Mouse (Mus musculus) thymus, adult 2 months (tissue): ENCODE measurements at regions not wholly inside any gene's neighbourhood (a gene's known extent, or its start where the extent isn't known, plus 50 kb on each side); places are given as distances from the start of the nearest gene placed in this dataset.

ENCODE experiments used
- DNase-seq: peaks from one replicate; pipeline ENCODE4 v3.0.0; 2021
- H3K27ac ChIP-seq: fragments of 200-500 bp; 2 replicates; pipeline ENCODE4 v1.5.1; 2012; ENCODE audit warnings: low read length, control low read depth; ENCODE audit not compliant: control insufficient read depth, insufficient read depth
- H3K27me3 ChIP-seq: fragments of 200-500 bp; 2 replicates; pipeline ENCODE4 v1.6.1; 2012; ENCODE audit warnings: mild to moderate bottlenecking, low read length, moderate library complexity, mixed read lengths; ENCODE audit not compliant: control insufficient read depth, insufficient read depth
- H3K36me3 ChIP-seq: fragments of 200-500 bp; 2 replicates; pipeline ENCODE4 v1.6.1; 2012; ENCODE audit warnings: mild to moderate bottlenecking, low read length, moderate library complexity; ENCODE audit not compliant: control insufficient read depth, insufficient read depth
- H3K4me1 ChIP-seq: fragments of 200-500 bp; replicated peaks from 2 replicates; pipeline ENCODE4 v1.6.1; 2012; ENCODE audit warnings: low read length; ENCODE audit not compliant: control insufficient read depth, insufficient read depth
- H3K4me3 ChIP-seq: fragments of 200-500 bp; 2 replicates; pipeline ENCODE4 v1.5.1; 2012; ENCODE audit warnings: mild to moderate bottlenecking, low read length, control low read depth, moderate library complexity; ENCODE audit not compliant: control insufficient read depth, insufficient read depth
- CTCF ChIP-seq: fragments of 200-500 bp; IDR thresholded peaks from 2 replicates; pipeline ENCODE4 v1.5.1; 2012; ENCODE audit warnings: mild to moderate bottlenecking, control low read depth, low read length, moderate library complexity, borderline replicate concordance; ENCODE audit not compliant: control insufficient read depth, poor library complexity, insufficient read depth; ENCODE audit errors: extremely low read depth
- POLR2A ChIP-seq: fragments of 200-500 bp; IDR thresholded peaks from 2 replicates; pipeline ENCODE4 v1.6.1; 2012; ENCODE audit warnings: mild to moderate bottlenecking, low read length, control low read depth, moderate library complexity; ENCODE audit not compliant: control insufficient read depth, poor library complexity, insufficient read depth; ENCODE audit errors: extremely low read depth
- WGBS: fragments of 180-500 bp; shearing (Covaris S2); methylation state at CpG from one replicate; pipeline ENCODE4 v1.1.7; 2018; 5-methylcytosine and 5-hydroxymethylcytosine counted together

DNA sequence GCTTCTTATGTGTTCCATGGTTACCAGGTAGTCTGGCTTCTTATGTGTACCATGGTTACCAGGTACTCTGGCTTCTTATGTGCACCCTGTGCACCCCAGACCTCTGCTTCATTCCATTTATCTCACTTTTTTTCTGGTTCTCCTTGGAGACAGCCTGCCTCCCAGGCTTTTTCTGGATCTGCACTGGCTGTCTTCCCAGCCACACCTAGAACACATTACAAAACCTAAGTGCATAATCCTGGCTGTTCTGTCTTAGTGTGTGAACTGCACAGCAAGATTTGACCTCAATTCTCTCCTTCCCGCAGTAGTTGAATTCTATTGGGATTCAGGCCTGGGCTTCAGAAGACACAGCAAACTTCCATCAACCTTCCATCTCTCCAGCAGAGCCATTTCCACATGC is 586.2 kb upstream of the Arpp21 start:
- DNase-seq, result no peak
- no peaks in the 10 kb centered on the region for H3K4me1 ChIP-seq
- TF ChIP-seq POLR2A (no peak), CTCF (no peak)
- H3K4me3 ChIP-seq, result no peak overlapping the region
- WGBS, result 94% methylated on average over 1 of the region's 1 CpGs
- H3K36me3 ChIP-seq, result no peaks in the 10 kb centered on the region
- no peaks in the 10 kb centered on the region for H3K27me3 ChIP-seq
- no peak overlapping the region for H3K27ac ChIP-seq

DNA sequence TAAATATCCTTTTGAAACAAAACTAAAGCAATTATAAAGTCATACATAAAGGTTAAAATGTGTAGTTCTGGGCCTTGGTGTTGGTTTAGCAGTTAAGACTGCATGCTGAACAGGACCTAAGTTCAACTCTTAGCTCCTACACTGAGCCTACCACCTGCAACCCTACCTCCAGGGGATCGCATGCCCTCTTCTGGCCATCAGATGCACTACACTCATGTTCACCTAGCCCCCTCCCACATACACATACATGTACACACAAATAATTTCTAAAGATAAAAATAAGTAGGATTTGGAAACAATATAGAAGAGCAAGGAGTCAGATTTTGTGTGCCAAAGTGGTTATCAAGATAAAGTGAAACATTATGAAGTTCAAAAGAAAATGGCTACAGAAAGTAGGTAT is 576.2 kb upstream of the Arpp21 start:
- TF ChIP-seq POLR2A (no peak), CTCF (no peak)
- Histone ChIP-seq H3K36me3 (no peaks in the 10 kb centered on the region), H3K4me1 (no peaks in the 10 kb centered on the region), H3K27me3 (no peaks in the 10 kb centered on the region), H3K4me3 (no peak overlapping the region), H3K27ac (no peak overlapping the region)
- 38% methylated on average over 1 of the region's 1 CpGs for WGBS
- peak; percentile 22 for DNase-seq

DNA sequence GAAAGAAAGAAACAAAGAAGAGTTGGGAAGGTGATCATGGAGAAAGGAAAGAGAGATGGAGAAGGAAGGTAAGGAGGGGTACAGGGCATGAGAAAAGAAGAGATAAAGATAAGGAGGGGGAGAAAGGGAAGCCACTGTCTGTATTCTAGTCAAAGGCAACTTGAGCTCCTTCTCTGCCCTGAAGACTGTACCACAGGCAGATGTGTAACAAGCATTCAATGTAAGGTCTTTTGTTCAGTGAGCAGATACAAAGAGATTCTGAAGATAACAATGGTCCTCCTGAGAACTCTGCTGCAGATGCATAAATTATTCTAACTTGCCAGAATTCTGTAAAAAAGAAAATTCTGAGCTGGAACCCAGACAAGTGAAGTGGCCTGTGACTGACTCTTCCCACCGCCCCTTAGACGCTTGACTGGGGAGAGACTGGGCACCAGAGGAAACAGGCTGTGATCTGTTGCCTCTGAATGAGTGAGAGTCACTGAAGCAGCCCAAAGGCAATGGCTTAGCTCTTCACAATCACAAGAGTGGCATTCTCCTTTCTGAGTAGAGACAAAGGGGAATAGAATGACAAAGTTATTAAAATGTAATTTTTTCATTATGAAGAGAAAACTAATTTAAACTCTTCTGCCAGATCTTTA is 564.0 kb upstream of the Arpp21 start:
- TF ChIP-seq POLR2A (no peak), CTCF (no peak)
- Histone ChIP-seq H3K36me3 (no peaks in the 10 kb centered on the region), H3K27me3 (no peaks in the 10 kb centered on the region), H3K27ac (no peak overlapping the region), H3K4me3 (no peak overlapping the region), H3K4me1 (no peaks in the 10 kb centered on the region)
- 80% methylated on average over 2 of the region's 2 CpGs for WGBS
- no peak for DNase-seq

DNA sequence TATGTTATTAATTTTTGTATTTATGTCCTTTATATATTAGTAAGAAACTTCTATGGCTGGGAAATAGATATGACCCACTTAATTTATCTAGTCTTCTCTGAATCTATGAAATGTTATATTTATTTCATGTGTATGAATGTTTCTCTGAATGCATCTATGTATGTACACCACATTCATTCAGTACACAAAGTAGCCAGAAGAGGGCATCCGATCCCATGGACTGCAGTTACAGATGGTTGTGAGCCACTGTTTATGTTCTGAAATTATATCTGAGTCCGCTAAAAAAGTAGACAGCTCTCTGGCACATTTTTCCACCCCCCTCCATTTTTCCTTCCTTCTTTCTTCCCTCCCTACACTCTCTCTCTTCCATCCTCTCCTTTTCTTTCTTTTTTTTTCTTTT is 557.8 kb upstream of the Arpp21 start:
- WGBS, result 80% methylated on average over 2 of the region's 2 CpGs
- H3K27ac ChIP-seq, result no peak overlapping the region
- H3K4me1 ChIP-seq, result no peaks in the 10 kb centered on the region
- TF ChIP-seq POLR2A, result no peak
- TF ChIP-seq CTCF, result no peak
- H3K4me3 ChIP-seq, result no peak overlapping the region
- no peak for DNase-seq
- no peaks in the 10 kb centered on the region for H3K27me3 ChIP-seq
- H3K36me3 ChIP-seq, result no peaks in the 10 kb centered on the region

DNA sequence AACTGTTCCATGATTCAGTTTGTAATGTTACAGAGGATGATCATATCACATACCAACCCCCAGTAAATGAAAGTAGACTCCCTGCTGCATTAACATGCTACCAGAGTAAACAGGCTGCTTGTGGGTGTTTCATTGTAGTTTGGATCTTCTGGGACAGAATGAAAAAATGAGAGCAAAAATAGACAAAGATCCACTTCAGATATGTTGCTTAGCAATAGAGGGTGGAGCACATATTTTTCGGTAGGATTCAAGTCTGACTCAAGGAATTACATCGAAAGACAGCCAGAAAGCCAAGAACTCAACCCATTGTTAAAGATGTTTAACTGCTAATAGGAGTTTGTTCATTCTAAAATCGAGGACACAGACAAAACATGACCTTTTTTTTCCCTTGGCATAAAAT is 536.2 kb upstream of the Arpp21 start:
- no peak for DNase-seq
- Histone ChIP-seq H3K36me3 (no peaks in the 10 kb centered on the region), H3K4me3 (no peak overlapping the region), H3K27ac (no peak overlapping the region), H3K4me1 (no peaks in the 10 kb centered on the region), H3K27me3 (no peaks in the 10 kb centered on the region)
- TF ChIP-seq POLR2A (no peak), CTCF (no peak)
- 85% methylated on average over 3 of the region's 3 CpGs for WGBS

DNA sequence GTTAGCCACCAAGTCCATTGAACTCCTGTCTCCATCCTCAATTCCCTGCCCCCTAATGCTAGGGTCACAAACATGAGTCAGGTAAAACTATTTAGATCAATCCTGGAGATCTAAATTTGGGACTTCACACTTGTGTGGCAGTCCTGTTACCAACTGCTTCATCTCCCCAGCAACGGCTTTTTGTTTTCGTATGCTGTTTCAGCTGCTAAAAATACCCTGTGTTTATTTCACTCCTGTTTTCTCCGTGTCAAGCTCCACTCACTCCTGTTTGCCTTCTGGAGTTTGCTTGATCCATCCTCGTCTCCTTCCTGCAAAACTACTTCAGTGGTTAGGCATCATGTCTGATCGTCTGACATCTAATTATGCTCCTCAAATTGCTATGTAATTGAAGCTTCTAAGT is 508.9 kb upstream of the Arpp21 start:
- H3K27me3 ChIP-seq, result no peaks in the 10 kb centered on the region
- no peak for TF ChIP-seq CTCF
- no peak for TF ChIP-seq POLR2A
- H3K27ac ChIP-seq, result no peak overlapping the region
- H3K4me3 ChIP-seq, result no peak overlapping the region
- H3K4me1 ChIP-seq, result no peaks in the 10 kb centered on the region
- DNase-seq, result no peak
- 72% methylated on average over 5 of the region's 5 CpGs for WGBS
- no peaks in the 10 kb centered on the region for H3K36me3 ChIP-seq

DNA sequence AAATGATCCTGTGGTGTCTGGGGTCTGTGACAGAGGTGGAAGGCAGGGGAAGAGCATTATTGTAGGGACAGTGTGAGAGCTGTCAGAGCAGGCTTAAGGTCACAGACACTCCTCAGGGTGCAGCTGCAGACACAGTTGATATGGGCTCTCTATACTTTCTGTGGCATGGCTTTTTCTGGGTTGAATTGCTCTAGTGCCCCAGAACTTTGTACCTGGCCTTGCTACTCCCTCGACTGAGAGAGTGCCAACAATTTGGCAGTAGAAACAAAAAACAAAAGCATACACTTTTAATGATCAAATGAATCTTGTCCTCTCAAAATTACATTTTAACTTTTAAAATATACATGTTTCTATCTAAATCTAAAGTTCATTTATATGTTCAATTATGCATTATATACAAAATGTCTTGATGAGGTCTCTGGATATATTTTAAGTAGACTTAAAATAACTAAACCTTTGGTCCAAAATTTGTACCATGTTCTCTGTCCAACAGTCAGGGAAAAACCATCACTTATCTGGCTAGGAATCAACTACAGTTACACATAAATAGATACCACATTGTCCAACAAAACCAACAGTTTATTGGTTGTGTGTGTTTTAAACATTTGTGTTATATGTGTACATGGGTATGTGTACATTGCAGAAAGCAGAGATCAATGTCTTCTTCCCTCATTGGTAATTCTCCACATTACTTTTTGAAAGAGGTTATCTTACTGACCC is 508.3 kb upstream of the Arpp21 start:
- no peaks in the 10 kb centered on the region for H3K36me3 ChIP-seq
- H3K27me3 ChIP-seq, result no peaks in the 10 kb centered on the region
- 76% methylated on average over 1 of the region's 1 CpGs for WGBS
- no peaks in the 10 kb centered on the region for H3K4me1 ChIP-seq
- H3K4me3 ChIP-seq, result no peak overlapping the region
- H3K27ac ChIP-seq, result no peak overlapping the region
- no peak for DNase-seq
- TF ChIP-seq CTCF (no peak), POLR2A (no peak)
